Mouse (Mus musculus): ENCODE data around the gene Pxn.

DNA sequence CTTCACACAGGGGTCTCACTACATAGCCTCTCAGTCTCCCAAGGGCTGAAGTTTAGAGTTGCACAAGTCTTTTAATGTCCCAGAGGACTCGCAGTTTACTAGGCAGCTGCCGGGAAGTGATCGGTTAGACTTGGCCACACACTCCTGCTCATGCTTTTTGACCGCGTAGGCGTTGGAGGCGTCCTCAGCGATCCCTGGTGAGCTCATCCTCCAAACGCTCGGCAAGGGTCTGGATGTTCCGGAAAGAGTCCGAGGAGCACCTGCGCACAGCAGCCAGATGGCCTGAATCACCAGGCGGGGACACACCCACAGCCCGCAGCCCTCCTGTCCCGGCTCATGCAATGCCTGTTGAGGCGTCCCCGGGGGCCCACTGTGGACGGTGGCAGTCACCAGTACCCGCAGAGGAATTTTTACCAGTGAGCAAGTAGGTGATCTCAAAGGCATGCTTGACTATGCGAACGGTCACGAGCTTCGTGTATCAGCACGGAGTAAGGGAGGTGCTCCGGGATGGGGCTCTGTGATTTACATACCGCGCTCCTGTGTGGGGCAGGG, 14.6 kb upstream of the Pxn start:
- TF ChIP-seq CTCF (IDR thresholded peaks at IDR 0.05; ENCODE audit: control insufficient read depth, insufficient read depth, insufficient read length): no peak
- no peak for TF ChIP-seq MYOG (IDR thresholded peaks at IDR 0.05; ENCODE audit: control insufficient read depth, extremely low read depth, insufficient read length)
